Mouse (Mus musculus) CH12.LX (cell line): Measurements from ENCODE around the gene Prkn.

Source experiments
- CTCF ChIP-seq, 2 experiments: IDR thresholded peaks in 1 of 2; conservative IDR thresholded peaks in 1 of 2; 2 replicates each; pipeline ENCODE4 v1.5.1; 2011 to 2012; ENCODE audit warnings: low read depth in 2 of 2, low read length in 2 of 2, improper control_type of control experiment in 1 of 2, inconsistent platforms in 1 of 2, mild to moderate bottlenecking in 1 of 2, moderate library complexity in 1 of 2
- ELF1 ChIP-seq: IDR thresholded peaks from 2 replicates; pipeline ENCODE4 v1.6.1; 2014; ENCODE audit warnings: low read depth, mild to moderate bottlenecking, inconsistent platforms, low read length, improper control_type of control experiment
- EP300 ChIP-seq: IDR thresholded peaks from 2 replicates; pipeline ENCODE4 v1.6.1; 2011; ENCODE audit warnings: low read length, improper control_type of control experiment
- MAFK ChIP-seq: IDR thresholded peaks from 2 replicates; pipeline ENCODE4 v1.6.1; 2011; ENCODE audit warnings: low read length, improper control_type of control experiment; ENCODE audit not compliant: insufficient replicate concordance
- POLR2AphosphoS2 ChIP-seq: IDR thresholded peaks from 2 replicates; pipeline ENCODE4 v1.6.1; 2011; ENCODE audit warnings: low read depth, low read length, improper control_type of control experiment
- SMC3 ChIP-seq: IDR thresholded peaks from 2 replicates; pipeline ENCODE4 v1.6.1; 2011; ENCODE audit warnings: low read depth, low read length, improper control_type of control experiment
- UBTF ChIP-seq: IDR thresholded peaks from 2 replicates; pipeline ENCODE4 v1.6.1; 2012; ENCODE audit warnings: low read depth, mild to moderate bottlenecking, inconsistent platforms, low read length, improper control_type of control experiment, moderate library complexity

DNA sequence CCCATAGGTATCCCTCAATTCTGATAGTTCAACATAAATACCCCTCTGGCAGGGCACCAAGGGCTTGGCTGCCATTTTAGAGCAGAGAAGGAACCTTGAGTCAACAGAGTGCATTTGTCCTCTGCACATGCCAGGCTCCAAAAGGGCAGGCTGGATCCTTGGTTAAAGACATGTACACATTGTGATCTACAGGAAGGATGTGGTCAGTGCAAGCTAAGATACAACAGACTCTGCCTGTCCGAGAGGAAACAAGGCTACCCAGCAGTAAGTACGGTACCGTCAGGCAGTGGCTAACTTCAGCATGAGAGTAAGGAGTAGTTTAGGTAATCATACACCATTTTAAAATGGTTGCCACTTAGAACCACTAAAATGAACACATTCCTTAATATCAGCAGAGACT, 884.0 kb downstream of the Prkn start:
- TF ChIP-seq MAFK (no peak), SMC3 (no peak), CTCF (conservative IDR thresholded peaks at IDR 0.05 in 1 of 2, IDR thresholded peaks at IDR 0.05 in 1 of 2; ENCODE audit: low read depth in 2 of 2, low read length in 2 of 2) (no peak), UBTF (no peak), POLR2AphosphoS2 (no peak), EP300 (no peak), ELF1 (no peak)
